Mouse (Mus musculus) forebrain, embryonic 16.5 days (tissue): Measurements from ENCODE around the gene 2410004P03Rik. TPM values are rescaled to one million over a fixed set of nuclear protein-coding genes. Genes with fewer than 3 reads are reported as not detected.
A peak's percentile ranks its signal among the peaks of the same experiment; 100 is the strongest.

Source experiments
- ATAC-seq: fragments of 200-750 bp; cut with Nextera tagmentation; 2 replicates; pipeline ENCODE4 v1.8.0; 2017; ENCODE audit warnings: mild to moderate bottlenecking, moderate library complexity
- H3K27ac ChIP-seq: fragments of 300-500 bp; sonication (generic); 2 replicates; pipeline ENCODE4 v1.5.1; 2014; ENCODE audit warnings: low read length, control low read depth
- H3K27me3 ChIP-seq: fragments of 300-500 bp; sonication (generic); replicated peaks from 2 replicates; pipeline ENCODE4 v1.6.1; 2014; ENCODE audit warnings: low read length; ENCODE audit not compliant: control insufficient read depth, insufficient read depth
- H3K36me3 ChIP-seq: fragments of 300-500 bp; sonication (generic); 2 replicates; pipeline ENCODE4 v1.6.1; 2014; ENCODE audit not compliant: control insufficient read depth, insufficient read depth
- H3K4me1 ChIP-seq: fragments of 300-500 bp; sonication (generic); replicated peaks from 2 replicates; pipeline ENCODE4 v1.6.1; 2014; ENCODE audit warnings: low read length; ENCODE audit not compliant: control insufficient read depth, insufficient read depth
- H3K4me2 ChIP-seq: fragments of 300-500 bp; sonication (generic); 2 replicates; pipeline ENCODE4 v1.6.1; 2014; ENCODE audit warnings: mild to moderate bottlenecking, low read length, control low read depth
- H3K4me3 ChIP-seq: fragments of 300-500 bp; sonication (generic); replicated peaks from 2 replicates; pipeline ENCODE4 v1.5.1; 2014; ENCODE audit warnings: mild to moderate bottlenecking, low read length, control low read depth
- H3K9ac ChIP-seq: fragments of 300-500 bp; sonication (generic); replicated peaks from 2 replicates; pipeline ENCODE4 v1.6.1; 2014; ENCODE audit warnings: low read depth, low read length, control low read depth
- H3K9me3 ChIP-seq: fragments of 300-500 bp; sonication (generic); 2 replicates; pipeline ENCODE4 v1.6.1; 2016; ENCODE audit warnings: low read length; ENCODE audit not compliant: control insufficient read depth
- WGBS: fragments of 180-500 bp; shearing (Covaris S2); extraction: QIAGEN DNeasy Blood & Tissue Kit; methylation state at CpG from one replicate; pipeline ENCODE4 v1.1.7; 2014; 5-methylcytosine and 5-hydroxymethylcytosine counted together
- polyA plus RNA-seq: library from polyadenylated mRNA; unstranded; fragments of >200 nt; fragmentation: Nextera tagmentation; extraction: Ambion mirVana; gene quantifications from 2 replicates; pipeline ENCODE4 v1.2.1, GENCODE M21; 2015

2410004P03Rik gene
- polyA plus RNA-seq, 1 experiment from 2014 or later = 3.0 TPM

DNA sequence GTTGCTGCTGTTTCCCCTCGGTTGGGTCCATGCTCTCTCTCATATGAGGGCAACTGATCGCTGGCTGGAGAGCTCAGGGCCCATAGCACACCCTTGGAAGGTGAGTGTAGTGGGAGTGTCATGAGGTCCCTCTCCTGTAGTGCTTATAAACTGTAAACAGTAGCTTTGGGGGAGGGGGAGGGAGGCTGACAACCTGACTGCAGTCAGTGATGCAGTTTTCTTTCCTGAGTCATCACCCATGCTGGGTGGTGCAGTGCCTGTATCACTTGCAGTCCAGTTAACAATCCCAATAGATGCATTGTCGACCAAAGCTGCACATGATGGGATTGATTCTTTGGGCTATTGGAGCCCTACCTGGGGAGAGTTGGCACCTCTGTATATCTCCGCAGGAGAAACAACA, 10.3 kb downstream of the 2410004P03Rik start:
- Histone ChIP-seq H3K4me2 (no peak overlapping the region), H3K9ac (no peak overlapping the region), H3K27me3 (peaks cover 19% of the 10 kb centered on the region), H3K36me3 (no peaks in the 10 kb centered on the region), H3K4me1 (peaks cover 10% of the 10 kb centered on the region; the same call in 1 of the 2 replicates), H3K9me3 (no peaks in the 10 kb centered on the region), H3K4me3 (no peak overlapping the region), H3K27ac (no peak overlapping the region)
- ATAC-seq = no peak
- WGBS = 46% methylated on average over 4 of the region's 4 CpGs

DNA sequence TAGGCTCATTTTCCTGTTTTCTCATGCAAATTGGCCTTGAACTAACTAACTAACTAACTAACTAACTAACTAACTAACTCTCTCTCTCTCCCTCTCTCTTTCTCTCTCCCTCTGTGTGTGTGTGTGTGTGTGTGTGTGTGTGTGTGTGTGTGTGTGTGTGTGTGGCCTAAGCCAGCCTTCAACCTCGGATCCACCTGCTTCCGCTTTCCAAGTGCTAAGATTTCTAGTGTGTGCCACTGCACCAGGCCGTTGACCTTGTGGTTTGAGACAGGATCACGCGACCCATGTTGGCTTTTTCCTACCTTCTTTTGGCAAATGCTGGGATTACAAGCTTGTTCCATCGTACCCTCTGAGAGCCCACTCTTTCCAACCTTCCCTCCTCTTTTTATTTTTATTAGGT, 10.9 kb downstream of the 2410004P03Rik start:
- peaks cover 10% of the 10 kb centered on the region; the same call in 1 of the 2 replicates for H3K4me1 ChIP-seq
- H3K9ac ChIP-seq = no peak overlapping the region
- H3K27ac ChIP-seq = no peak overlapping the region
- no peak for ATAC-seq
- peaks cover 19% of the 10 kb centered on the region for H3K27me3 ChIP-seq
- no peaks in the 10 kb centered on the region for H3K36me3 ChIP-seq
- H3K9me3 ChIP-seq = no peaks in the 10 kb centered on the region
- no peak overlapping the region for H3K4me2 ChIP-seq
- no peak overlapping the region for H3K4me3 ChIP-seq
- 55% methylated on average over 6 of the region's 6 CpGs for WGBS

DNA sequence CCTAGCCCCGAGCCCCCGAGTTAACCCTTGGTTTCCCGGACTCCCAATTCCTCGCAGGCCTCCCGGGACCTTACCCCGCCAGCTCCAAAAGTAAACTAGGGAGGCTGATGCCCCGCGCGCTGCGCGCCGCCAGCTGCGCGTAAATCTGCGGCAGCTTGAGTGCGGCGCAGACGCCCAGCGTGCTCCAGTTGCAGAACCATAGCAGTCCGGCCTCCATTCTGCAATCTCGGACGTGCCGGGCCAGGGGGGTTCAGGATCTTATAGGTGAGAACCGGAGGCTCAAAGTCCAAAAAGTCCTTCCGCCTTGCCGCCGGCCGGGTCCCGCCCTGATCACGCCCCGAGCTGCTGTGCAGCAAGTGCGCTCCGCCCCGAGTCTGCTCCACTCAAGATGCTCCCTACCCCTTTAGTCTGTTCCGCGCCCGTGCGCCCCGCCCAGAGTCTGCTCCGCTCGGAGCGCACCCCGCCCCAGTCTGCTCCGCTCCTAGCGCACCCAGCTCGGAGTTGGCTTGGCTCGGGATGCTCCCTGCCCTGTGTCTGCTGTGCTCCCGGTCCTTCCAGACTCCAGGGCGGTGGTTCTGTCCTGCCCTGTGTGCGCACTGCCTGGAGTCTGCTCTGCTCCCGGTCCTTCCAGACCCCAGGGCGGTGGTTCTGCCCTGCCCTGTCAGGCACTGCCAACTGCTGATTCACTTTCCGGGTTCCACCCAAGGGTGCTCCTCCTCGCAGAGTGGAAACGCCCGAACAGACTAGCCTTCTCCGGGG, 11.6 kb downstream of the 2410004P03Rik start, which contains the start of gene Pqlc3:
Pqlc3 (minus strand) TSS at position 670 of the 759 bp plus-strand sequence.
- ATAC-seq = peak; percentile 91
- Histone ChIP-seq H3K4me2 (peak within 1 kb of the TSS; percentile 88), H3K27ac (no peak within 1 kb of the TSS), H3K9me3 (no peaks in the 10 kb centered on the region), H3K9ac (peak within 1 kb of the TSS; percentile 41), H3K36me3 (no peaks in the 10 kb centered on the region), H3K27me3 (peaks cover 19% of the 10 kb centered on the region), H3K4me1 (peaks cover 10% of the 10 kb centered on the region; the same call in 1 of the 2 replicates), H3K4me3 (peak within 1 kb of the TSS; percentile 56)
- WGBS = 1% methylated on average over 57 of the region's 57 CpGs

DNA sequence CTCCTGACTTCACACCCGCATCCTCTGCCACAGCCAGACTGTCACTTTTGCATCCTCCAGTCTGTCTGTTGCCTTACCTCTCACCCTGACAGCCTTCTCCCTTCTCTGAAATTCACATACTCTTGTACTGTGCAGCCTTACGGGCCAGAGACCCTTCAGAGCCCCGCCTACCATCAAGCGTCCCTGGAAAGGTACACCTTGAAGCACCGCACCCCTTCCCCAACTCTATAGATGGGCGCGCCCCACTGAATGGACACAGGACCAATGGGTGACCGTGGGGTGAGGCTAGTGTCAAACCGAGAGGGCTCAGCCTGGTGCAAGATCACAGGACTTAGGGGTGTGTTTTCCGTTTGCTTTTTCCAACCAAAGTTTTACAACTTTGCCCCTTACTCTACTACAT, 12.4 kb downstream of the 2410004P03Rik start:
- Histone ChIP-seq H3K9ac (no peak overlapping the region), H3K9me3 (no peaks in the 10 kb centered on the region), H3K4me3 (peak overlapping the region; percentile 56; the same call in 1 of the 2 replicates), H3K27me3 (peaks cover 19% of the 10 kb centered on the region), H3K4me1 (peaks cover 10% of the 10 kb centered on the region; the same call in 1 of the 2 replicates), H3K36me3 (no peaks in the 10 kb centered on the region), H3K27ac (no peak overlapping the region), H3K4me2 (peak overlapping the region; percentile 88)
- ATAC-seq = no peak
- 6% methylated on average over 10 of the region's 10 CpGs for WGBS

DNA sequence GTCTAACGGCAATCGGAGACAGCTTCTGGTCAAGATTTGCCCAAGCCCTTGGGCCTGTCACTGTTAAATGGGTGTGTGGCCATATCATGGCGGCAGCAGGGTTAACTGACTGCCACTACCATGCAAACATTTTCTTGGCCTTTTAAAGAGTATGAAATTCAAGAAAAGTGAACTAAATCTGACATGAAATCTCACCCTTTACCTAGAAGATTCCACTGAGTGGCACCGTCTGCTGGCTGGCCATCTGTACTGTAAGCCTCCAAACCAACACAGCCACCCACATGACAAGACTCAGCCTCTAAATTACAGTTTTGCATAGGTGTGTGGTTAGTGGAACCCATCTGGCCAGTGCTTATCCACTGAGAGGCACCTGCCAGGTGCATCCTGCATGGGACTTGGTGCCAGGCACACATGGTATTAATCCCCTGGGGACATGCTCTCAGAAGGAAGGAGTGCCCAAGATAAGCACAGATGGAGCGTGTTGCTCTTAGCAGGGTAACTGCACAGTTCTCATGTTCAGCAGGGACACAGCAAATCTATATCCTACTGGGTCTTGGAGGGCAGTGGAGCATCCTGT, 14.6 kb downstream of the 2410004P03Rik start:
- no peak overlapping the region for H3K9ac ChIP-seq
- H3K27ac ChIP-seq = no peak overlapping the region
- H3K27me3 ChIP-seq = peaks cover 19% of the 10 kb centered on the region
- H3K4me2 ChIP-seq = no peak overlapping the region
- no peak for ATAC-seq
- peaks cover 10% of the 10 kb centered on the region; the same call in 1 of the 2 replicates for H3K4me1 ChIP-seq
- 88% methylated on average over 5 of the region's 5 CpGs for WGBS
- H3K9me3 ChIP-seq = no peaks in the 10 kb centered on the region
- no peaks in the 10 kb centered on the region for H3K36me3 ChIP-seq
- H3K4me3 ChIP-seq = no peak overlapping the region

DNA sequence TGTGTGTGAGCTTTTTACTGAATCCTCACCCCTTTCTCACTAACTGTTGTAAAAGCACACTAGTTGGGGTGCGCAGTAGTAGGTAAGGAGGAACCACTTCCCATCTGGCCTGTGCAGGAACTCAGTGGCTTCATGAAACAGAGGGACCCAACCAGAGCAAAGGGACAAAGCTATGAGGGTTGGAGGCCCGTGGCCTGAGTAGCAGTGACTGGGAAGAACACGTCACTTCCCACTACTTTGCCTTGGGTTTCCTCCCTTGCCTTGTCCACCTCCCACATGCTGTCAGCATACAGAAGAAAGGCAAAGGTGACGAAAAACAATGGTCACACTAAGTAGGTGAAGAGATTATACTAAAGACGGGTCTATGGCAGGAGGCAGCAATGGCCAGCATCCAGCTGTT, 15.2 kb downstream of the 2410004P03Rik start:
- Histone ChIP-seq H3K4me3 (no peak overlapping the region), H3K4me2 (no peak overlapping the region), H3K27me3 (peaks cover 19% of the 10 kb centered on the region), H3K9ac (no peak overlapping the region), H3K9me3 (no peaks in the 10 kb centered on the region), H3K27ac (no peak overlapping the region), H3K4me1 (peaks cover 10% of the 10 kb centered on the region; the same call in 1 of the 2 replicates), H3K36me3 (no peaks in the 10 kb centered on the region)
- 84% methylated on average over 5 of the region's 5 CpGs for WGBS
- ATAC-seq = no peak

DNA sequence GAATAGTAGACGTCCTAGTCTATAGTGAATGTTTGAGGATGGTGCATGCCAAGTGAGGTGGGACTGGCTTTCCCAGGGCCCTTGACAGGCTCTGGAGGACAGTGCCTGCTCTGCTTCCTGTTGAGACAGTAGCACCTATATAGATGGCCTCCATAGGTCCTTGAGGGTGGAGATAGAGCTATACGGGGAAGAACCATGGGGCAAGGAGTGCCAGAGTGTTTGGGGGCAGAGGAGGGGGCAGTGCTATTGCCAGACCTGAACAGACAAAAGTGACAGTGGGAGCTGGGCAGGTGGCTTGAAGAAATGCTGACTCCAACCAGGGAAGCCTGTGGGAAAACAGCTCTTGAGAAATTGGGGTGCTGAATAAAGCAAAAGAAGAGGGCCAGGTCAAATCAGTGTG, 17.2 kb downstream of the 2410004P03Rik start:
- WGBS = 80% methylated on average over 2 of the region's 2 CpGs
- H3K4me1 ChIP-seq = peaks cover 2% of the 10 kb centered on the region; the same call in 1 of the 2 replicates
- no peak overlapping the region for H3K4me2 ChIP-seq
- no peak overlapping the region for H3K9ac ChIP-seq
- H3K27ac ChIP-seq = no peak overlapping the region
- no peaks in the 10 kb centered on the region for H3K36me3 ChIP-seq
- no peak overlapping the region for H3K4me3 ChIP-seq
- H3K9me3 ChIP-seq = no peaks in the 10 kb centered on the region
- peaks cover 10% of the 10 kb centered on the region; the same call in 1 of the 2 replicates for H3K27me3 ChIP-seq
- no peak for ATAC-seq

DNA sequence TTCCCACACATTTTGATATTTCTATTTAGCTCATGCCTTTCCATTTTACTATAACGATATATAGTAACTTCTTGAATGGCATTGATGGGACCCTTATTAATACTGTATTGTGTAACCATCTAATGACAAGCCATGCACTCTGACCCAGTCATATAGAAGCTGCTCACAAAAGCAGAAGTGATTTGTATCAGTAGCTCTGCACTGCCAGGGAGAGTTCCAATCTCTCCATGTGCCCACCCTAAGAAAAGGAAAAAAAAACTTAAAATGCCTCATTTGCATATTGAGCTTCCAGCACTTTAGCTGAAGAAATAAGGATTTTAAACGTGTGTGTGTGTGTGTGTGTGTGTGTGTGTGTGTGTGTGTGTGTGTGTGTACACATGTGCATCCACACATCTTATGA, 19.2 kb downstream of the 2410004P03Rik start:
- H3K9ac ChIP-seq = no peak overlapping the region
- H3K4me3 ChIP-seq = no peak overlapping the region
- H3K4me1 ChIP-seq = no peaks in the 10 kb centered on the region
- no peak overlapping the region for H3K4me2 ChIP-seq
- 81% methylated on average over 2 of the region's 2 CpGs for WGBS
- no peaks in the 10 kb centered on the region for H3K9me3 ChIP-seq
- H3K36me3 ChIP-seq = no peaks in the 10 kb centered on the region
- ATAC-seq = no peak
- no peak overlapping the region for H3K27ac ChIP-seq
- H3K27me3 ChIP-seq = no peaks in the 10 kb centered on the region

DNA sequence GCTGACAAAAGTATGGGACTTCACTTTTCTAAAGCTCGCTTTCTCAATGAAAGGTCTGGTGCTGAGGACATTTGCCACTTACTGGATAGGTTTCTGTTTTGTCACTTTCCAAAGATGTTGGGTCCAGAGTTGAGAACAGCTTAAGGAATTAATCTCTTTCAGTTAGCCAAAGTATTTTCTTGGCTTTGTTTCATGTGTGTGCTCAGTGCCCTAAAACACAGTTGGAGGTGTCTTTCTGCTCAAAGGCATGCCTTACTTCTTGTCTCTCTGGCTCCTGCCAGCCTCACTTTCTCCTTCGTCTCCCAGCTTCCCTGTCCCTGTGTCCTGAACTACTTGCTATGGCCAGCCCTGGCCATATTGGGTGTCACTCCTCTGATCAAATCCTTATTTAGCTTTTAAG, 20.2 kb downstream of the 2410004P03Rik start:
- no peak overlapping the region for H3K9ac ChIP-seq
- H3K27me3 ChIP-seq = no peaks in the 10 kb centered on the region
- ATAC-seq = no peak
- no peaks in the 10 kb centered on the region for H3K9me3 ChIP-seq
- 51% methylated on average over 2 of the region's 2 CpGs for WGBS
- H3K4me1 ChIP-seq = no peaks in the 10 kb centered on the region
- H3K4me3 ChIP-seq = no peak overlapping the region
- H3K36me3 ChIP-seq = no peaks in the 10 kb centered on the region
- no peak overlapping the region for H3K4me2 ChIP-seq
- H3K27ac ChIP-seq = no peak overlapping the region
